Mouse (Mus musculus): Measurements from ENCODE around the gene Gramd1b.

Gene Gramd1b

DNA sequence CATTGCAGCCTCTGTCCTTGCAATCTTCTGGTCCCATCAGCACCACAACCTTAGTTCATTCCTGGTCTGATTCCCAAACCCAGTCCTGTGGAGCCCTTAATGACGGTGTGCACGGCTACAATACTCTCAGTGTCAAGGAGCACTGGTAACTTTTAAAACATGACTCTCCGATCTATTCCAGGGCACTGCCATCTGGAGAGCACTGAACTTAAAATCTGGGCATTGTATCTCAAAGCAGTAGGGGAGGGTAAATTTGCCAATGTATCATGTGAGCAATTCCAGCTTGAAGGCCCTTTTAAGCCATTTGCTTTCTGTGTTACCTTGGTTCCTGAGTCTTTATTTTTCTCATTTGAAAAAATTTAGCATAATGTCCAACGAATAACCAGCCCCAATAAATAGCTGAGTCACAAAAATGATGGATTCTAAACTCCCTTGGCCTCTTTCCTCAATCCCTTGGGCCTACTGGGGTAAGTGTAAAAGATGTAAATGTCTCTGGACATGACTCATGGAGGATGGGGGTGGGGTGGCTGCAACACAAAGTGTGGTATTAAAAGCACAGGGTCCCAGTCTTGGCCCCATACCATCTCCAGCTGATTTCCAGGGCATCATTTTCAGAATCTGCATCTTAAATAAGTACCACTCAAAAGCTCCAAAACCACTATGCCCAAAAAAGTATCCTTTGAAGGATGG, 193.9 kb downstream of the Gramd1b start:
- no peak for DNase-seq (ENCODE audit: low spot score in 2 of 2)

DNA sequence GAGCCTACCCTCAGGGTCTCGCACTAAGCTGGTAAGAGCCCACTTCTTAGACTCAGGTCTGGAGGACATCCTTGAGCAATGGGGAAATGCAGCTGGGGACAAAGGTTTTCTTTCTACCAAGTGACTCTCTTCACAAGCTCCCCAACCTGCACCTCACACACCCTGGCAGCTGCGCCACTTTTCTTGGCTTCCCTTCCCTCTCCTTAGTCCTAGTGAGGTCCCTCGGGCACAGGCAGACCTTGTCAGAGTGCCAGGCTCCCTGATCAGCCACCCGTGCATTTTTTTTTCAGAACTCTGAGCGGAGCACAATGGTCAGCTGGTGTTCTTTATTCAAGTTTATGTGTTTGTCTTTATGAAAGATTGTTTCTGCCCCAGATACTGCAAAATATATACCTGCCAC, 194.5 kb downstream of the Gramd1b start:
- no peak for DNase-seq (ENCODE audit: low spot score in 2 of 2)

DNA sequence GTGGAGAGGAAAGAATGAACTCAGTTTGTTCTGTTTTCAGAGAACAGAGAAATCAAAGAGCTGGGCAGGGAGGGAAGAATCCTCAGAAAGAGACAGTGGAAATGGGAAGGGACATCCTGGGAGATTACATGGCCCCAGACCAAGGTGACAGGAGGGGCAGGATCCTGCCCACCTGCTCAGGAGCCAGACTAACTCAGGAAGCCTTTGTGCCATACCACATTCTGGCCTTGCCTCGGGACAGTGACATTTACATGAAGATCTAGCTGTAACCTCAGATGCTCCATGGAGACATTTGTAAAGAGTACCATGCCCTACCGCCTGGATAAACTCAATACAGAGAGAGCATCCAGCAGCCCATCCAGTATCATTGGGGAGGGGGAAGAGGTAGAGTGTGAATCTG, 196.6 kb downstream of the Gramd1b start:
- DNase-seq (ENCODE audit: low spot score in 2 of 2): no peak

DNA sequence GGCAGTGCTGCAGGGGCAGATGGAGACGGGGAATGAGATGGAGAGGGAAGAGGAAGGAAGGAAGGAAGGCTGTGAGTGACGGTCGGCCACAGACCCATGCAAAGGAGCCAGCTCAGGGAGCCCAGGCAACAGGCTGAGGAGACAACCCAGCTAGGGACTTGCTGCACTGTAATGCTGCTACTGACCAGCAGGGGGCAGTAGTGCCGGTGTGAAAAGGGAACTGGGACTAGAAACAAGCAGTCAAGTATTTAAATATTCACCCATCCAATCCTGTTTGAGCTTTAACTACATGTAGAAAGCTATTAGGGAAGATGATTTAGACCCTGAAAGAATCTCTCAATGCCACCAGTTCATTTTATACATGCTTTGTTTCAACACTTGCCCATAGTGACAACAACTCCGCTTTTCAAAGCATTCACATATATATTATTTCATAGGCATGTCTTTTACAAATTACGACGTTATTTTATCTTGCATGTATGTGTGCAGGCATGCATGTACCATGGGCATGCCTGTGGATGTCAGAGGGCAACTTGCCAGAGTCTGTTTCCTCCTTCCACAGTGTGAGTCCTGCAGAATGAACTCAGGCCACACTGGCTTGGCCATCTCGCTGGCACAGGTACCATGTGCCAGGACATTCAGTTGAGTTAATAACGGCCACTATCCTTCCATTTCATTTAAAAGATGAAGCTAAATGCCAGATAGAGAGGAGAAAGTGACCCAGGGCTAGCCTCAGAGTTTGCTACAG, 197.4 kb downstream of the Gramd1b start:
- no peak for DNase-seq (ENCODE audit: low spot score in 2 of 2)

DNA sequence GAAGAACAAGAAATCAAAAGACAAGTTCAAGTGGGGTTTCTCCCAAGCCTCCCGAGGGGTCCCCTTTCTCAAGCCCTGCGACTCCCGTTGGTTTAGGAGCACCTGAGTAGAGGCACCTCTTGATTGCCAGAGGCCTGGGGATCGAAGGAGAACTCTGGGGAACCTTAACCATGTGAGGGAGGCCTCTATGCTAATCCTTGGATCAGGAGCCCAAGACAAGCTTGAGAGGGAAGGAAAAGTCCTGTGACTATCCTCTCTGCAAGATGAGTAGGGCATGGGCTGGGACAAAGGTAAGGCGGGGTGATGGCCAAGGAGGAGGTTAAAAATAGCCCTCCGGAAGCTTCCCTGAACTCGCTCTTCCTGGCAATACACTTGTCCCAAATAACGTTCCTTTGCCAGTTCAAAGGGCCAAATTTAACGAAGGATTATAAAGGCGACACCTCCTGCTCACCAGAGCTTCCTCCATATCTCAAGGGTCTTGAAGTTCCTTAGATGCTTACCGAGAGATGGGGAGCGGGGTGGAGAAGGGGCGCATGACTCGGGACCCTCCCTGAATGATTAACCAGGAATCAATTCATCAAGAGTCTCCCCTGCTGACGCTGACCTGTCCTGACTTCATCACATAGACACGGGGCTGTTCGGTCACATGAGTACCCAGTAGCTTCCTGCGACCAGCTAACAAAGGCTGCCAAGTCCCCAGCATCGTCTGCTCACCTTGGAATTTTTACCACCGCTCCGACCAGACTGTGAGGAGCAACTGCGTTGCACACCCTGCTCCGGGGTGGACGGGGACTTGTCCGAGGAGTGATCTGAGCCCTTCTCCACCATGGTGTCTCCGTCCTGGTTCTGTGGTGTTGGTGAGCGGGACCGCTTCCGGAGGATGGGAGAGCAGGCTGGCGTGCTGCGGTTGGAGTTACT, 198.2 kb downstream of the Gramd1b start:
- no peak for DNase-seq (ENCODE audit: low spot score in 2 of 2)

DNA sequence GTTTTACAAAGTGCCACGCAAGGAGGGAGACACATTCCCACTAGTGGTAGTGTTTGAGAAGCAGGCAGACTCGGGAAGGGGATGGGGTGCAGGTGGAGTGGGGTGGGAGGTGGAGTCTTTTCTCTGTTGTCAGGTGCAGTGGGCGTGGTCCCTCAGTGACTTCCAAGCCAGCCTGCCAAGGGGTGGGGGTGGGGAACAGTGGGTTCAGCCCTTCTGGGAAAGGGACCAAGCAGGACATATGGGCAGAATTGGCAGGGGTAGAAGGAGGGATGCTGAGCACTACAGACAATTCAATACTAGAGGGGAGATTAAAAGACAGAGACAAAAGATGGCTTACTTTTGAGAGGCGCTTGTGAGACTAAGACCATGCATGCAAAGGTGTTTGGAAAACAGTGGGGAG, 198.9 kb downstream of the Gramd1b start:
- no peak for DNase-seq (ENCODE audit: low spot score in 2 of 2)

DNA sequence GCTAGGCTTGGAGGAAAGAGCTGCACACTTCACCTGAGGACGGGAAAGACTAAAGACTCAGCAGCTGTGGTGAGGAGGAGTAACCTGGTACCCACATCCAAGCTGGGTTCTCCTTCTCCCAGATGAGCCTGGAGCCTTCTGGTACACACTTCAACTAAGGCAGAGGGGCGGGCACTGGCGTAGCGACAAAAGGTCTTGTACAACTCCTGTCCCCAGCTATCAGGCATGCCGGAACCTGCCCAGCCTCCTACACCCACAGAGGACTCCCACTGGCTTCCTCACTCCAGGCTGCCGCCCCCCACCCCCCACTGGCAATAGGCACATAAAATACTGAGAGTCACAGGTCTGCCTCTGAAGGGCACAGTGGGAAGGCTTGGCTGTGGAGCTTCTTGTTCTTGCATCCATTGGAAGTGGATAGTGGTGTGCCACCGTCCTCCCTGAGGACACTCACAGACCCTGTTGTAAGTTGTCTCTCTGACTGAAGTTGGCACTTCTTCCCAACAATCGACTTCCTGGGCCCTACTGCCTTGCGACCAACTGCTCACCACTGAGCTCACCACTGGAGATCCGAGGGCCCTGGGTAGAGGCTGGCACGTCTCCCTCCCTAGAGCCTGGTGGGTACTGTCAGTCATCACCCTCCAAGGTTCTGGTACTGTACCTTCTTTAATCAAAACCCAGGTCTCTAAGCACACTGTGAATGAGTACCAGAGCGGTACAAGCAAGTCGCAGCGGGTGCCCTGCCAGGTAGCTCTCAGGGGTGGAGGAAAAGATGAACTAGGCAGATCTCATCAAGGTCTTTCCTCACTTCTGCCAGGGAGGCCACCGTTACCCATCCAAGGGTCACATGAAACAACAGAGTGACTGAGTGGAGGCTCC, 199.5 kb downstream of the Gramd1b start:
- no peak for DNase-seq (ENCODE audit: low spot score in 2 of 2)

DNA sequence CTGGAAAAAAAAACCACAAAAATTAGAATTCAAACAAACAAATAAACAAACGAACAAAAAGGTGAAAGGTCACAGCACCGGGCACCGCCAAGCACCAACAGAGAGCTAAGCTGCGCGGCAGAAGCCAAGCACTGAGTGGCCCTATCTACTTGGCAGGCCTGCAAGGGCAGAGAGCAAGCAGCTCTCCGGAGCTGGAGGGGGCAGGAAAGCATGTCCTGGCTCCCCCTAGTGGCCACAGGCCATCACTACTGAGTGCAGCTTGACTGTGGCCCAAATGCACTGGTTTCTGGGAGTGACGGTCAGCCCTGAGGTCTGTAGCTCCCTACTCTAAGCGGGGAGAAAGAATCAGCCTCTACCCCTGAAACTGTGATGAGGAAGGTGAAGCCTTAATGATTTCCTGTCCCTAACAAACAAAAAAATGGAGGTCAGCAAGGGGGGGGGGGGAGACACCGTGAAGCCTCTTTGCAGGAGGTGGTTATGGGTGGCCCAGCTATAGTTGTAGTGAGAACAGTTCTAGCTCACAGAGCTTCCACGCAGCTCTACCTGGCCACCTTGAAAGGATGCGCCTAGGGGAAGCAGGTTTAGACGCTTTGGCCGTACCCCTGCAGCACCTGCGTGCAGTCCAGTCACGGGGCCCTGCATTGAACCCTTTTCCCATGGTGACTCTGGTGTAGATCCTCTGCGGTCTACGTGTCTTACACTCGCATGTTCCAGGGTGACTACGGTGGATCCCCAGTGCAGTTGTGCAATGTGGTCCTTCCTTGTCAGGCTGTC, 200.4 kb downstream of the Gramd1b start:
- peak; percentile 81 for DNase-seq (ENCODE audit: low spot score in 2 of 2)

DNA sequence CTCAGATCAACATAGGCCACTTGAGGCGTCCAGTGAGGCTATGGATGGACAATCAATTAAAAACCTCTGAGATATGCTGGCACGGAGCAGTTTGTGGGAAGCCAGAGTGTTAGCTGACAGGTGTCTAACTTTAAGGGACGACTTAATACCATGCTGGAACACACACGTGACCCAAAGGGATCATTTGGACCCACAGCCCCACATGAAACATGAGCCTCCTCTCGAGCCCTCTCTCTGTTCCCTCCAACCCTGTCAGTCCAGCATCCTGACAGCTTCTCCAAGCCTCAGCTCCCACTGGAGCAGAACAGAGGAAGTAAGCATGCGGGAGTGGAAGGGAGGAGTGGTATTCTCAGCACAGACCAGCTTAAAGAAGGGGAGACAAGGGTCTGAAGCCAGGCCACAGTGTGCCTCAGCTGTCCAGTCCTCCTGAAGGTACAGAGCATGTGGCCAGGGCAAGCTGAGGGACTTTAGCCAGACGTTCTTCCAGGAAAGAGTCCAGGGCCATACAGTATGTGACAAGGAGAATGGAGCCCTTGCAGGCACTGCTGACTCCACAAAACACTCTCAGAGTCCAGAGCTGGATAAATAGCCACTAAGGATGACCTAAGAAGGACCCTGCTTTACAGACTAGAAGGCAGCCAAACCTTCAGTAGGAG, 204.8 kb downstream of the Gramd1b start:
- DNase-seq (ENCODE audit: low spot score in 2 of 2): no peak

DNA sequence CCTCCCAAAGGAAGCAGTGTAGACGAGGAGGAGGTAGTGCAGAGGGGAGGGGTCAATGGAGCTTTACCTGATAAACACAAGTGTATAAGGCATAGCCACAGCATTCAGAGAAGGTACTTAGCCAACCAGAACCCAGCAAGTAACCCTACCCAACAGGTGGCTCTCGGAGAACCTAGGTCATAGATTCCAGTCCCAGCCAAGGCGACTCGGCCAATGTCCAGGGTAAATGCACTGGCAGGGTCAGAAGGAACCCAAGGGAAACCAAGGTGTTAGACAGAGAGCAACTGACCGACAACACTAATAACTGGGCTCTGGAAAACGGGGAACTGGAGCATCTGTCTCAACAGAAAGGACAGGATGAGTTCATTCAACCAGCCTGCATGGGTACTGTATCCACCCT, 206.4 kb downstream of the Gramd1b start:
- no peak for DNase-seq (ENCODE audit: low spot score in 2 of 2)

DNA sequence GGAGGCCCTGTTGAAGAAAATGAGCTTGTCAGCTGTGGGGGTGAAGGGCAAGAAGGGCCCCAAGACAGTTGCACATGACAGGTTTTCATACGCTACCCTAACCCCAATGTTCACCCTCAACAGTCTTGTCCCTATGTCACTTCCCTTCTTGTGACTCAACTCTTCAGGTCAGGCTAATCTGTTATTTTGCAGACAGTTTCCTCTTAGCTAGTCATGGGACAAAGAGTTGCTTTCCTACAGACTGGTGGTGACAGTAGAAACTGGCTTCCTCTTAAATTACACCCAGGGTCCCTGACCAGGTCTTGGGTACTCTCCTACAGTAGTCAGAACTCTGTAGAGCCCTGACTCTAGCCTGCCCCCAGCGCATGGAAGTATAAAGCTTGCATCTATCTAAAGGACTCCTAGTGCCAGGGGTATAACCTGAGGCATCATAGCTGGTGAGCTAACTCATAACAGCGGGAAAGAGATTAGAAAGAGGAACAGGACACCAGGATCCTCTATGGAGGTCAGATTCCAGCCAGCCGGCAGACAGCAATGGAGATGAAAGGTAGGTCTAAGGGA, 206.9 kb downstream of the Gramd1b start:
- DNase-seq (ENCODE audit: low spot score in 2 of 2): no peak

DNA sequence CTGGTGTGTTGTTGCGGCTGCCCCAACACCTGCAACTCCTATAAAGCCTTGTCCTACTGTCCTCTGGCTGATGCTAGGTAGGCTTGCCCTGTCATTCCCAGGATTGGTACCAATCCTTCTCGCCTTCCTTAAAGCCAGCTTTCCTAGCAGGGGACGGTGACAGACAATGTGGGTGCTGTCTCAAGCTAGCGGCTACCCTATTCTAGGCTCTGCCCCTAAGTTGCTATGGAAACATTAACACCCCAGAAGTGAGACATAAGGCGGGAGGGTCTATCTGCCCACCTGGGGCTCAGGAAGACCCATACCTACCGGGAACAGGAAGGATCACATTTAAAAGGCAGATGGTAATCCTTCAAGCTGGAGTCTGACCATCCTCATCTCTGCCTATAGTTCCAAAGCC, 207.4 kb downstream of the Gramd1b start:
- no peak for DNase-seq (ENCODE audit: low spot score in 2 of 2)

DNA sequence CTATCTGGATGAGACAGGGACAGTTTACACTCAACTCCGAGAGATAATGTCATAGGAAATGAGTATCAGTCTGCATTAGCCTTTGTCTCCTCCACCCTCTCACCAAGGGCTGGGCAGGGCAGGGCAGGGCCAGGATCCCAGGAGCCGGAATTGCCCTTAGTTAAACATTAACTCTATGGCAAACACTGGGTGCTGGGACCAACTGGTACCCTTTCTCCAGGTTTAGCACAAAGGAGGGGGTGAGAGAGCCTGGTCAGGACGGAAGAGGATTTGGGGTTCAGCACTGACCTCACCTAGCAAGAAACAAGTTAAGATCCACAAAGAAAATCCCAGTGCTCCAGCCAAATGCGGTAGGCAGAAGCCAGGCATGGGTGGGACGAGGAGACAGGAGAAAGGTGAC, 208.0 kb downstream of the Gramd1b start:
- DNase-seq (ENCODE audit: low spot score in 2 of 2): no peak

DNA sequence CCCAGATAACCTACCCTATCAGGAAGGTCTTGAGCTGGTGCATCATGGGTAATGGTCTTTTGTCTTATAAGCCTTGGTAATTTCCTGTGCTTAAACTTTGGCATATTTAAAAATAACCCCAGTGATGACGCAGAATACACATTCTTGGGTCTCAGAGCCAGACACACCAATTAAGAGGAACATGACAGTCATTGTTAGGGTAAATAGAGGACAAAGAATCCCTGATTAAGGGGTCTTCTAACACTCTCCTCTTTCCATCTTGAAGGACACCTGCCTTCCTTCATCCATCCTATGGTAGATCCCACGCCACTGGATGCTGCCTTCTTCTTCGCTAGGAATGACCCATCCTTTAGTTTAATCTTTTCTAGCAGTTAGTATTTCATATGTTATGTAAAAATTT, 208.8 kb downstream of the Gramd1b start:
- no peak for DNase-seq (ENCODE audit: low spot score in 2 of 2)

DNA sequence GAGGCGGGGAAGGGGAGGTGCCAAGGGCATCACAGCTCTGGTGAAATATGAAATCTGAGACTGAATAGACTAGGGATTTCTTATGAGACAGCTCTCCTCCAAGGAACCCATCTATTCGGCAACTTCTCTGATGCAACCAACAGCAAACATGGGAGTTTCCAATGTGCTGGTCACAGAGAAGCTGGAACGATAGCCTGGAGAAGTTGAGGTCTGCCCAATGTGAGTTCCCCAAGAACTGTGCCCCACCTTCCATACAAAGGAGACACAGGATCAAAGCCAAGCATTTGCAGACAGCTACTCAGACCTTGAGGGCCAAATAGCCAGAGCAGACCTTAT, 209.5 kb downstream of the Gramd1b start:
- no peak for DNase-seq (ENCODE audit: low spot score in 2 of 2)

DNA sequence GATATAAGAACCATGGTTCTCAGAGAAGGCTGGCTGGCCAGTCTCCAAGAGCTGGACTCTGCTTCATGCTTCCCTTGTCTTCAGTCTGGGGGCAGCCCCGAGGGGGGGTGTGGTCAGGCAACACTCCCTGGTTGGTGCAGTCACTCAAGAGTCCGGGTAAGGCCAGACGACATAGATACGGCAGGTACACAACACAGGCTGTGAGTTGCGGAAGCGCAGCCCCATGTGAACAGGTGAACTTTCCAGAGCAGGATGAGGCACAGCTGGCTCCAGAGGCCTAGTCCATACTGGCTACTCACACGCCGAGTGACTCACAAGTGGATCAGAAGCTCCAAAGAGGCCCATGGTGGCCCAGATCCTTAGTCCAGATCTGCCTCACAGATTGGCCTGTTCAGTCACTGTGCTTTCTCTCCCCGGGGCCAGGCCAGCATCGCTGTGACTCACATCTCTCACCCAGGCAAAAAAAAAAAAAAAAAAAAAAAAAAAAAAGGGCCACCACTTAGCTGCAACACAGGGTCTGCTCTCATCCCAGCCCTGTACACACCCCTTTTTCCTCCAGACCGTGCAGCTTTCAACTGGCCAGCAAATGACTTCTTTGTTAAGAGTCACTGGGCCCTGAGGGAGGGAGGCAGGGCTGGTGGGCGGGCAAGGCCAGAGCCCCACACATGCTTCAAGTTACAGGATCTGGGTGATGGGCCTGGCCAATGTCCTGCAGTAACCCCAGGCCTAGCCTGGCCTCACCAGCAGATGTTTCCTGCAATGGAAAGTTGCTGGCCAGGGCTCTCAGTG, 210.1 kb downstream of the Gramd1b start:
- no peak for DNase-seq (ENCODE audit: low spot score in 2 of 2)

DNA sequence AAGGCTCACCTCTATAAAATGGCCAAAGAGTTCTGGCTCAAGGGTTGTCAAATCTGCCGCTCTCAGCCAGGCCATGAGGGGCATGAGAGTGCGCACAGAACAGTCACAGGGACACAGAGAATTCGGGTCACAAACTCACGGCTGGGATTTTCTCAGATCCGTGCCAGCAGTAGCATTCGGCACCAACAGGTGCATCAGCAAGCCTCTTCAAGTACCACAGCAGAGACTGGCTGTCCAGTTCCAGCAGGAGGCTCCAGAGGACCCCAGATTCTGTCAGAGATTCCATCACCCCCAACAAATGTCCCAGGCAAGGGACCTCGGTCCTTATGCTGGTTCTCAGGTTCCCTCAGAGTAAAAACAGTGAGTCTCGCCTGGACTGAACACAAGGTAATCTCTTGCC, 210.8 kb downstream of the Gramd1b start:
- DNase-seq (ENCODE audit: low spot score in 2 of 2): no peak

DNA sequence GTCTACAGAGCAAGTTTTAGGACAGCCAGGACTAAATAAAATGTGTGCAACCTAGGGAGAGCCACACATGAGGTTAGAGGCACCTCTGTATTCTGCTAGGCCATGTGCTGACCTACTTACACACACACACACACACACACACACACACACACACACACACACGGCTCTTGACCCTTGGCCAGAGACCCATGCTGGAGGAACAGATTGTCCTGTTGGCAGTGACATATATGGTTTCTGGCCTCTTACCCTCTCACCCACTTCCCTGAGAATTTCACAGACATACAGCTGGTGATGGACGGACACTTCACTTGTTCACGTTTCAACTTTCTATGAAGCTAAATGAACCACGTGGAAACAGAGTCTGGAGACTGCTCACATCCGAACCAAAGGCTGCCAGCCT, 212.4 kb downstream of the Gramd1b start:
- DNase-seq (ENCODE audit: low spot score in 2 of 2): no peak

DNA sequence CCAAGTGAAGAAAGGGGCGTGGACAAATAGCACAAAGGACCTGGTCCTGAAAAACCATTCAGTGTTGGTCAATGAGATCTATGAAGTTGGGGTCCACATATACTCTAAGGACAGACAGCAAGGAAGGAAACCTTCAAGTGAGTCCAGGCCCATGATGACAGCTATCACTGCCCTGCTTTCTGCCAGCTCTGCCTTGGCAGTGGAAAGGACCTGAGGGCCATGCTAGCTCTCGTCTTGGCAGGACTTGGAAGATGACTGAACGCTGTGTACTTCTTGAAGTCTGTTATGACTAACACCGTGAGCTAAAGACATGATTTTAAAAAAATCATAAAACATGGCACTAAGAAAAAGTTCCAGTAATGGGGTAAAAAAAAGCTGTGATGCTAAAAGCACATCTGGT, 213.4 kb downstream of the Gramd1b start:
- no peak for DNase-seq (ENCODE audit: low spot score in 2 of 2)
